Mouse (Mus musculus) lung, adult 18-20 months (tissue): ENCODE results near the gene Rassf8.

ENCODE experiments used
- DNase-seq, 2 experiments: peaks; one replicate each; pipeline ENCODE4 v3.0.0; 2022; ENCODE audit warnings: mixed read lengths in 2 of 2

Rassf8 gene

DNA sequence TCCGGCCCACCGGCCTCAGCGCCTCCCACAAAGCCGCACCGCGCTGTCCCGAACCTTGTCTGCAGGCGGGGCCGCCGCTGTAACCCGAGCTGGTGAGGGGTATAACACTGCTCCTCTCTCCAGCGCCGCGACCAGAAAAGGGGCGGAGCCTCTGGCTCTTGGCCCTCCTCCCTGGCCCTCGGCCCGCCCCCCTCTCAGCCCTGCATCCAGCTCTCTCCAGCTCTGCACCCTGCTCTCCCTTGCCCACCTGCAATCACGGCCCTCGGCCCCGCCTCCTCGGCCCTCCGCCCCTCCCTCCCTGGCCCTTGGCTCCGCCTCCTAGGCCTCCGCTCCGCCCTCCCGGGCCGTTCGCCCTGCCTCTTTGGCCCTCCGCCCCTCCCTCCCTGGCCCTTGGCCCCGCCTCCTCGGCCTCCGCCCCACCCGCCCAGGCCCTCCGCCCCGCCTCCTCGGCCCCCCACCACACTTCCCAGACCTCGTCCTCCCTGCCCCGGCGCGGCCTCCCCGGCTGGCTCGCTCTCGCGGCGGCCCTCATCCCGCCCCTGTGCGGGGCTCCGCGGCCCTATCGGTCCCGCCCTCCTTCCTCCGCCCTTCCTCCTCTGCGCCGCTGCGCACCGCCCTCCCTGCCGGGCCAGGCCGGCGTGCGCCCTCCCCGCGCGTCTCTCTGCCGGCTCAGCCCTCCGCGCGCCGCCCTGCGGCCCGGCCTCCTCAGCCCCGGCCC, at the start of gene Rassf8:
Gene Rassf8 (plus strand): TSS at position 617 of the 718 bp plus-strand sequence.
- peak; percentile 91 to 93 for DNase-seq

GRCm38 (mm10) chr6:145701021-145701540, 45.5 kb upstream of the Rassf8 start:
- peak; percentile 9 to 41 for DNase-seq

- DNase-seq: no peak
These were observed 42.9 kb upstream of the Rassf8 start for GRCm38 (mm10) chr6:145703667-145704066.

GRCm38 (mm10) chr6:145709956-145710720, 36.4 kb upstream of the Rassf8 start:
- no peak for DNase-seq

- no peak for DNase-seq
These were observed 35.8 kb upstream of the Rassf8 start for GRCm38 (mm10) chr6:145710797-145711196.

DNA sequence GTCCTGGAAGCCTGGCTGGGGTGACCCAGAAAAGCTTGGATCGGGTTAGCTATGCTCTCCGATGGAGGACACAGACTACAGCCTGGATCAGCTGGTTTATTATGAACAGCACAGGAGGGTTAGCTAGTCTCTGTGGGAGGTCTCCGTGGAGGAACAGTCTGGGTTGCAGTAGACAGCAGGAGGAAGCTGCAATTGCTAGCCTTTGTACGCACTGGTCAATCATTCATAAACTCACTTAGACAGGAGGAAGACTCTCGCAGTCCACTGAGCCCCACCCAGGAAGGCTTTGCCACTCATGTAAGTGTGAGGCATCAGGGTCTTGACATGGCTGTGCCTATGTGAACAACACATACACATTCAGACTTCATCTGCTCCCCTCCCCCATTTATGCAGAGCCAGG, 35.2 kb upstream of the Rassf8 start:
- DNase-seq: no peak

- DNase-seq: no peak
These were observed 33.1 kb upstream of the Rassf8 start for GRCm38 (mm10) chr6:145713241-145714114.

DNA sequence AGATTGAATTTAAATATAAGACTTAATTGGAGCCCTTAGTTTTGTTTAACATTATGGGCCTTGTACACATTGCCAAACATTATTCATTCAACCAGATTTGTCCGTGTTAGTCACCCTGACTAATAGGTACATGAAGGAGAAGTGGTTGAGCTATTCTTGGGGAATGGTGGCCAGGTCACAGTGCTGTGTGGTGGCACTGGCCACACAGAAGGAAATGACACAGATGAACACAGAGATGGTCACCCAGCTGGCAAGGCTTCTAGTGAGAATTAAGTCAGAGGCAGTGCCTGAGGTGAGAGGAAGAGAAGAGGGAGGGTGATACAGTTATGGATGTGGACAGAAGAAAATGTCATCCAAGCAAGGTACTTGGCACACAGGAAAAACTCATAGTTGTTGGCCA, 32.4 kb upstream of the Rassf8 start:
- DNase-seq: no peak

DNA sequence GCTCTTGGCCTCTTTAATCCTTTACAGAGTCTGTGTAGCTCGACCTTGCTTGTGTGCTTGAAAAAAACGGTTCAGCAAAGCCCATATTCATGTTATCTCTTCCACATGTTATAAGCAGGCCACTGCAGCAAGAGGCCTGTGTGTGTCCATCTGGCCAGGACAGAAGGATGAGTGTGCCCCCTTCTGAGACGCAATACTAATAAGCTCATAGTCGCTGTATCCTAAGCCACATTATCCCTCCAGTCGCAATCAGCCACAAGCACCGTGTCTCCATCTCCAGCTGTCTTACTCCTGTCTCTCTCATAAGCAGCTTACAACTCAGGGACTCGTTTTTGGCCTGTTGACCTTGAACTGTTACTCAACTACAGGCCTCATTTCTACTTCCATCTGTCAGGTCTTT, 24.0 kb upstream of the Rassf8 start:
- no peak for DNase-seq

DNA sequence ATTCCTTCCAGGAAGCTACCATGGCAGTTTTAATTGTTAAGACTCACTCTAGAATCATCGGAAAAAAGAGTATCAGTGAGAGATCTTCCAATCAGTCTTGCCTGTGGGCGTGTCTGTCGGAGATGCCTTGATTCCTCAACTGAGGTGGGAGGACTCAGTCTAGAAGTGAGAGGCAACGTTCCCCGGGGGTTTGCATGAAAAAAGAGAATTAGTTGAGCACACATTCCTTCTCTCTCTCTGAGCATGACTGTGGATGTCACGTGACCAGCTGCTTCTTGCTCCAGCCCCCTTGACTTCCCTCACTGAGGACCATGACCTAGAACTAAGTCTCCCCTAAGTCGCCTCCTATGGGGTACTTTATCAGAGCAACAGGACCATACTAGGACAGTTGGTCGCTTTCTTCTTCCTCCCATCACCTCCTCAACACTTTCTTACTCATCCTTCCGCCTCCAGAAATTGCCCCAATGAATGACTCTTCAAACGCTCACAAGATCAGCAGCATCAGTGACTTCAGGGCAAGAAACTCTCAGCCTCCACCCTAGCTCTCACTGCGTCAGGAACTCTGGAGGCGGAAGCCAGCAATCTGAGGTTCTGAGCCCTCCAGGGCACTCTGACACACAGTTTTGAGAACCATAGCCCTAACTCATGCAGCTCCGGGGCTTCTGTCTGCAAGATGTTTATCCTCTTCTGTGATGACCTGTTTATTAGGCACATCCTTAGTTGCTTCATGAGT, 23.3 kb upstream of the Rassf8 start:
- DNase-seq: no peak

DNA sequence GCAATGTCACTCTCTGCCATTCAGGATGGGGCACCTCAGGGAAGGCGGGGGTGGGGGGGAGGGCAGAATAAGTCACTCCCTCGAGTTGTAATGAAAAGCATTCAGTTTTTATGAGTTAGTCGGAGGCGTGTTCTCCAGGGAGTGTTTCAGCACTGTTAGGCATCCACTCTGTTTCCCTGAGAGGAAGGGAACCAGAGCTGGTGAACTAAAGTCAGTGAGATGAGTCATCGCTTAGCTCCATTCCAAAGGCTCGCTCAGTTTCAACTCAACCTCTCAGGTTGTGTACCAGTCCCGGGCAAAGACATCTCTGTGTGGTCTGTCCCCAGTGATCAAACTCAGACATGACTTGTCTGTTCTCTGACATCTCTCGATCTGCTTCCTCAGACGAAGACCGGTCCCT, 20.7 kb upstream of the Rassf8 start:
- DNase-seq: no peak

DNA sequence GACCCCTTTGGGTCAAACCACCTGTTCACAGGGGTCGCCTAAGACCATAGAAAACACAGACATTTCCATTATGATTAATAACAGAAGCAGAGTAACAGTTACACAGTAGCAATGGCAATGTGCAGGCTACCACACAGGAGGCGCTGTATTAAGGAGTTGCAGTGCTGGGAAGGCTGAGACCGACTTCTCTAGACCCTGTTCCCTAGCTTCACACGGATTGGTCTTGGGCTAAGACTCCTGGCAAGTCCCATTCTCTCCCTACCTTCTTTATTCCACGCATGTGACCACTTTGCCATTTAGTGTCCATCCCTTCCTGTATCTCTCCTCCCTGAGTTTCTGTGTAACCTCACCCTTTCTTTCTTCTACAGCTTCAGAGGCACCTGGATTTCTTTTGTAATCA, 19.6 kb upstream of the Rassf8 start:
- DNase-seq: no peak

DNA sequence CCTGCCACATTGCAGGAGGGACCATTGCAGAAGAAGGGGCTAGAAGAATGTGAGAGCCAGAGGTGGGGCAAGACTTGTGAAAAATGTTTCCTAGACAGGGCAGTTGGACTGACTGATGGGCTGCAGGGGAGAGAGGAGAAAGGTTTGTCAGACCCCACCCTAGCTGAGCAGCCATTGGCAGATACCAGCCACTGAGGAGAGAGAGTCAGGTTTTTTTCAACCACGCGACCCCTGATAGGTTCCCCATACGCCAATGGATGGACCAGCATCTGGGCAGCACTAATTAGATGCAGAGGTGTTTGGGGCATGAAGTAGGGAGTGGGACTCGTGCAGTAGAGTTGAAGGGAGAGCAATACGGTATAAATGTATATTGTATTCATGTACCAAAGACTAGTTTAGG, 13.7 kb upstream of the Rassf8 start:
- no peak for DNase-seq

DNA sequence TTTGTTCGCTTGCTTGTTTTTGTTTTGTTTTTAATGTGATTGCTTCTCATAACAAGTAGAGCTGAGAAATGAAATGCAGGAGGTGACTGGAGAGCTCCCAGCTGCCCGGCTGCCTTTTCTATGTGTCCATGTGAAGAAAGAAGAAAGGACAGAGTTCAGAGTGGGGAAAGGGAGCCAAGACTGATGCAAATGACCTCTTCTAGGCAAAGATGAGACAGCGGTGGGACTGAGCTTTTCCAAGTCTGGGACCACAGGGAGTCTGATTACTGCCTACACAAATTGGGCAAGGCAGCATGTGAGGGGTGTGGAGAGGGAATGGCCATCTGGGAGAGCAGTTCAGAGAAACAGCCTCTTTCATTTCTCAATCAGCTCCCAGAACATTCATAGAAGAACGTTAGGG, 13.3 kb upstream of the Rassf8 start:
- peak in 1 of 2 experiments; percentile 36 for DNase-seq

GRCm38 (mm10) chr6:145733911-145734310, 12.6 kb upstream of the Rassf8 start:
- no peak for DNase-seq

- DNase-seq: no peak
These were observed 10.4 kb upstream of the Rassf8 start for GRCm38 (mm10) chr6:145736099-145736498.

DNA sequence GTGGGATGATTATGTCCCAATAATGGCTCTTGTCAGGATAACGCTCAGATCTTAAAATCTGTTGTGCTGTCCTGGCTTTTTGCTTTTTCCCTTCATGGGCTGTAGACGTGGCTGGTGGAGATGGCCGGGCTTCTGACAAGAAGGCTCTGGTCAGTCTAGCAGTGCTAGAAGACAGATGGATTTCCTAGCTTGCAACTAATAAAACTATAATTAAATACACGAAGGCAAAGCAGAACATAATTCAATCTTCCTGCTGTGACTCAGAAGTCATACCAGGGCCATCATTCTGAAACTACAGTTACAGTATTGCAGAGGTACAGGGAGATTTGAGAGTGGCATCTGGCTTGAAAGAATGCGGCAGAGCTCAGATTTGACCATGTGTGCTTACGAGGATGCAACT, 7.3 kb upstream of the Rassf8 start:
- DNase-seq: no peak

GRCm38 (mm10) chr6:145740011-145740410, 6.5 kb upstream of the Rassf8 start:
- DNase-seq: no peak

DNA sequence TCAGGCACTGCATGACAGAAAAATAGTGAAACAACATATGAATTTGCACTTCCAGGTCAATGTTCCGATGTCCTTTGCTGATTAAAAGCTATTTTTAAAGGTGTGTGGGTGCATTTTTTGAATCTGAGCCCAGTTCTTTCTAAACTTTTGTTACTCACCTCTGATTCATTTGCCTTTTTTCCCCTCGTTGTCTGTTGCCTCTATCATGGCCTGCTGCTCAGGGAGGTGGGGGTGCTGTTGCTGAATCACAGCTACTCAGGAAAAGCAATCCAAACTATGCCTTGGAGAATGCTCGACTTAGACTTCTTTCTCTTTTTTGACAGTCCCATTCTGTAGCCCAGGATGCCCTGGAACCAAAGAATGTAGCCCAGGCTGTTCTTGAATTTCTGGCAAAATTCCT, 1.3 kb upstream of the Rassf8 start:
- no peak for DNase-seq

DNA sequence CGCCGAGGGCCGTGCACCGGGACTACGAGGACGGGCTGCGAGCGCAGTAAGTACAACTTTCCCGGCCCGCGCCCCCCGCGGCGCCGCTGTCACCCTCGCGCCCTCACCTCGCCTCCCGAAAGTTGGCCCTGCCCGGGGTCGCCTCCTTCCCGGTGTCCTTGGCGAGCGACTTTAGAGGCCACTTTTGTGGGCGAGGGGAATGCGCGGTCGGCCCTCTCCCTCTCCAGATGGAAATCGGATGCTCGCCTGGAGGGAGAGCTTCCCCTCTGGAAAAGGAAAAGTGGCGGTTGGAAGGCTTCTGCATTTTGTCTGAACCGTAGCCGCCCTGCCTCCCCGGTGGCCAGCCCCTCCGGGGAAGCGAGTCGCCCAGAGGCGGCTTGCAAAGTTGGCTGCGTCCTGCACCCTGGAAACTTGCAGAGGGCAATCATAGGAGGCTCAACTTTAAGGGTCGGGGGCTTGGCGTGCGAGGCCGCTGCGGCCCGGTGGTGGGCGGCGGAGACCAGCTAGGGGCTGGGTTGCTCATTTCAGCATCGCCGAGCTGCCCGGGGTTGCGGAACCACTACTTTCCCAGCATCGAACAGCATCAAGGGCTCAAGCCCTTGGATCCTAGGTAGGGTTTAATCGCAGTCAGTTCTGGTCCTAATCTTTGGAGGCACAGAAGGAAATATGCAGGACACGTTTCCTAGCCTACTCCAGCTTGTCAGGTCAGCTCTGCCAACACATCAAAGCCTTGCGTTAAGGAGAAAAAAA, 548 bp downstream of the Rassf8 start:
- peak in 1 of 2 experiments; percentile 52 for DNase-seq
